In genomic region chr8:107205701-107206561, GRCm38 (mm10) we compare ENCODE assay signal across 9 mouse cellular contexts. TPM values are rescaled to one million over a fixed set of nuclear protein-coding genes. Genes with fewer than 3 reads are reported as not detected.
DNase-seq lines count a peak whose midpoint lies in the region; ATAC-seq lines count a peak whose summit lies in the region.
"Had no signal": no experiment of that assay in that cellular context is flagged by ENCODE, and none has a peak within 500 bp of the region (broad histone marks: within the 10 kb centered on the region; RNA-seq: fewer than 3 reads in every experiment).

No protein-coding gene starts in this region.

- H3K4me2 ChIP-seq in heart, embryonic 15.5 days = peak overlapping the region; percentile 43
- no peak overlapping the region for H3K4me2 ChIP-seq in midbrain, embryonic 15.5 days
- H3K4me2 ChIP-seq in liver, embryonic 12.5 days = no peak overlapping the region

- 50% methylated on average over 23 of the region's 23 CpGs for WGBS in heart, embryonic 15.5 days
- whole genome bisulfite sequencing in midbrain, embryonic 15.5 days = 64% methylated on average over 23 of the region's 23 CpGs
- WGBS in liver, embryonic 12.5 days (ENCODE audit: insufficient replicate concordance) = 65% methylated on average over 23 of the region's 23 CpGs

- H3K9ac ChIP-seq in heart, embryonic 15.5 days = no peak overlapping the region
- no peak overlapping the region for H3K9ac ChIP-seq in midbrain, embryonic 15.5 days
- no peak overlapping the region for H3K9ac ChIP-seq in liver, embryonic 12.5 days
- H3K9ac ChIP-seq: liver, embryonic 14.5 days had no signal

- ATAC-seq in heart, embryonic 15.5 days (replicated peaks; ENCODE audit: insufficient number of reproducible peaks, insufficient read depth, low FRiP score, low read depth) = peak; percentile 78
- ATAC-seq in midbrain, embryonic 15.5 days (replicated peaks) = no peak
- ATAC-seq in liver, embryonic 12.5 days = no peak

- peak; percentile 43 for DNase-seq in urinary bladder, adult 2 months (ENCODE audit: low spot score)
- no peak for DNase-seq in urinary bladder, postnatal 10 days (ENCODE audit: low spot score)
- peak; percentile 65 for DNase-seq in fat pad, adult 2 months (ENCODE audit: extremely low read depth, low read depth, low spot score)
- peak; percentile 38 to 55 for DNase-seq in layer of hippocampus, adult 8-10 months (ENCODE audit: low spot score in 2 of 2)
- DNase-seq in urinary bladder, postnatal 36 days (ENCODE audit: low spot score in 2 of 2) = peak; percentile 43 to 77

- H3K27ac ChIP-seq in heart, embryonic 15.5 days = peak overlapping the region; percentile 80
- H3K27ac ChIP-seq in midbrain, embryonic 15.5 days = 0 out of 2 replicates have a peak overlapping the region, but pooled peaks have one; percentile 48
- H3K27ac ChIP-seq in liver, embryonic 12.5 days = no peak overlapping the region
- H3K27ac ChIP-seq: liver, embryonic 14.5 days had no signal

- no peaks in the 10 kb centered on the region for H3K9me3 ChIP-seq in heart, embryonic 15.5 days (replicated peaks)
- no peaks in the 10 kb centered on the region for H3K9me3 ChIP-seq in midbrain, embryonic 15.5 days
- no peaks in the 10 kb centered on the region for H3K9me3 ChIP-seq in liver, embryonic 12.5 days (replicated peaks)

- H3K36me3 ChIP-seq in heart, embryonic 15.5 days = no peaks in the 10 kb centered on the region
- H3K36me3 ChIP-seq in midbrain, embryonic 15.5 days (replicated peaks) = no peaks in the 10 kb centered on the region
- no peaks in the 10 kb centered on the region for H3K36me3 ChIP-seq in liver, embryonic 12.5 days

- H3K27me3 ChIP-seq in heart, embryonic 15.5 days = no peaks in the 10 kb centered on the region
- no peaks in the 10 kb centered on the region for H3K27me3 ChIP-seq in midbrain, embryonic 15.5 days (replicated peaks)
- peaks cover 4% of the 10 kb centered on the region; the same call in 1 of the 2 replicates for H3K27me3 ChIP-seq in liver, embryonic 12.5 days (replicated peaks)

- peaks cover 35% of the 10 kb centered on the region for H3K4me1 ChIP-seq in heart, embryonic 15.5 days (replicated peaks)
- H3K4me1 ChIP-seq in midbrain, embryonic 15.5 days = no peaks in the 10 kb centered on the region
- H3K4me1 ChIP-seq in liver, embryonic 12.5 days = peaks cover 10% of the 10 kb centered on the region

- no peak overlapping the region for H3K4me3 ChIP-seq in heart, embryonic 15.5 days
- no peak overlapping the region for H3K4me3 ChIP-seq in midbrain, embryonic 15.5 days
- H3K4me3 ChIP-seq in liver, embryonic 12.5 days = no peak overlapping the region

RNA-seq across cellular contexts. Expression of gene Cyb5b, which starts 55.5 kb away (rescaled TPM):
- polyA plus RNA-seq in urinary bladder, adult 2 months (2012; rRNA removed) = 136 and 138 TPM in 2 replicates
- polyA plus RNA-seq in heart, embryonic 15.5 days (2015; fragmentation: Nextera tagmentation; extraction: Ambion mirVana) = 51.2 and 58.7 TPM in 2 replicates
- 100 to 1,000 TPM; 109 to 113 (median 111) TPM for total RNA-seq in layer of hippocampus, adult 8-10 months (2022)
- 109 and 116 TPM in 2 replicates for polyA plus RNA-seq in midbrain, embryonic 15.5 days (2015; fragmentation: Nextera tagmentation; extraction: Ambion mirVana)
- 51.8 and 52.5 TPM in 2 replicates for polyA plus RNA-seq in liver, embryonic 12.5 days (2016; fragmentation: Nextera tagmentation; extraction: Ambion mirVana)
